Mouse (Mus musculus) right cerebral cortex, postnatal 14 days (tissue): ENCODE results near the gene Tmcc1.

Experiments used
- DNase-seq: peaks from one replicate; pipeline ENCODE4 v3.0.0; 2022

Gene Tmcc1

GRCm38 (mm10) chr6:116007561-116008173 lies 185.6 kb downstream of the Tmcc1 start:
- DNase-seq, result peak; percentile 76

- DNase-seq, result no peak
Observed at GRCm38 (mm10) chr6:116006731-116007130, 186.6 kb downstream of the Tmcc1 start.

GRCm38 (mm10) chr6:116005959-116006288 lies 187.4 kb downstream of the Tmcc1 start:
- no peak for DNase-seq

- no peak for DNase-seq
Observed at GRCm38 (mm10) chr6:116005275-116005958, 187.9 kb downstream of the Tmcc1 start.

GRCm38 (mm10) chr6:116004716-116005115 lies 188.6 kb downstream of the Tmcc1 start:
- DNase-seq, result no peak

- DNase-seq, result no peak
Observed at GRCm38 (mm10) chr6:116004069-116004468, 189.2 kb downstream of the Tmcc1 start.

GRCm38 (mm10) chr6:116003516-116003915 lies 189.8 kb downstream of the Tmcc1 start:
- DNase-seq, result no peak

- DNase-seq, result no peak
Observed at GRCm38 (mm10) chr6:116002311-116003104, 190.8 kb downstream of the Tmcc1 start.

- no peak for DNase-seq
Observed at GRCm38 (mm10) chr6:116000851-116001250, 192.4 kb downstream of the Tmcc1 start.

- DNase-seq, result no peak
Observed at GRCm38 (mm10) chr6:115999227-115999626, 194.1 kb downstream of the Tmcc1 start.

- DNase-seq, result no peak
Observed at GRCm38 (mm10) chr6:115998758-115999157, 194.5 kb downstream of the Tmcc1 start.

GRCm38 (mm10) chr6:115997726-115998311 lies 195.5 kb downstream of the Tmcc1 start:
- DNase-seq, result no peak

GRCm38 (mm10) chr6:115996171-115996851 lies 197.0 kb downstream of the Tmcc1 start:
- no peak for DNase-seq

GRCm38 (mm10) chr6:115995531-115995941 lies 197.8 kb downstream of the Tmcc1 start:
- DNase-seq, result no peak

- peak; percentile 78 for DNase-seq
Observed at GRCm38 (mm10) chr6:115994877-115995520, 198.3 kb downstream of the Tmcc1 start, which contains the start of gene Plxnd1. Gene Plxnd1, minus strand, starts transcription at chr6:115995005.

- peak; percentile 51 for DNase-seq
Observed at GRCm38 (mm10) chr6:115994146-115994876, 199.0 kb downstream of the Tmcc1 start.

GRCm38 (mm10) chr6:115993463-115994145 lies 199.7 kb downstream of the Tmcc1 start:
- peak; percentile 51 for DNase-seq

- no peak for DNase-seq
Observed at GRCm38 (mm10) chr6:115992981-115993380, 200.3 kb downstream of the Tmcc1 start.

GRCm38 (mm10) chr6:115991881-115992620 lies 201.2 kb downstream of the Tmcc1 start:
- DNase-seq, result no peak
